Mouse (Mus musculus) heart, embryonic 15.5 days (tissue): Measurements from ENCODE around the gene Bicd1. TPM values are rescaled to one million over a fixed set of nuclear protein-coding genes. Genes with fewer than 3 reads are reported as not detected.

Experiments
- ATAC-seq: fragments of 200-750 bp; cut with Nextera tagmentation; replicated peaks from 2 replicates; pipeline ENCODE4 v1.8.0; 2017; ENCODE audit warnings: low read depth, moderate TSS enrichment; ENCODE audit not compliant: insufficient number of reproducible peaks, insufficient read depth, low FRiP score
- H3K27ac ChIP-seq: fragments of 300-500 bp; sonication (generic); 2 replicates; pipeline ENCODE4 v1.5.1; 2015; ENCODE audit warnings: mild to moderate bottlenecking, inconsistent platforms
- H3K27me3 ChIP-seq: fragments of 300-500 bp; sonication (generic); 2 replicates; pipeline ENCODE4 v1.6.1; 2015; ENCODE audit warnings: inconsistent platforms
- H3K36me3 ChIP-seq: fragments of 300-500 bp; sonication (generic); 2 replicates; pipeline ENCODE4 v1.6.1; 2015; ENCODE audit warnings: mild to moderate bottlenecking, inconsistent platforms
- H3K4me1 ChIP-seq: fragments of 300-500 bp; sonication (generic); replicated peaks from 2 replicates; pipeline ENCODE4 v1.6.1; 2015; ENCODE audit warnings: inconsistent platforms
- H3K4me2 ChIP-seq: fragments of 300-500 bp; sonication (generic); 2 replicates; pipeline ENCODE4 v1.6.1; 2015; ENCODE audit warnings: inconsistent platforms, mild to moderate bottlenecking, moderate library complexity
- H3K4me3 ChIP-seq: fragments of 300-500 bp; sonication (generic); 2 replicates; pipeline ENCODE4 v1.5.1; 2015; ENCODE audit warnings: mild to moderate bottlenecking, inconsistent platforms
- H3K9ac ChIP-seq: fragments of 300-500 bp; sonication (generic); 2 replicates; pipeline ENCODE4 v1.6.1; 2015; ENCODE audit warnings: mild to moderate bottlenecking, inconsistent platforms
- H3K9me3 ChIP-seq: fragments of 300-500 bp; sonication (generic); replicated peaks from 2 replicates; pipeline ENCODE4 v1.6.1; 2016; ENCODE audit warnings: inconsistent platforms
- WGBS: fragments of 180-500 bp; shearing (Covaris S2); methylation state at CpG from one replicate; pipeline ENCODE4 v1.1.7; 2015; ENCODE audit warnings: mixed read lengths; 5-methylcytosine and 5-hydroxymethylcytosine counted together
- microRNA-seq: library from miRNA; unstranded; fragments of <30 nt; microRNA quantifications from one replicate; pipeline ENCODE4, GENCODE M21; 2016
- polyA plus RNA-seq: library from polyadenylated mRNA; unstranded; fragments of >200 nt; fragmentation: Nextera tagmentation; extraction: Ambion mirVana; gene quantifications from 2 replicates; pipeline ENCODE4 v1.2.1, GENCODE M21; 2015

The Bicd1 gene
- polyA plus RNA-seq, 1 experiment from 2014 or later, result 5.3 TPM

GRCm38 (mm10) chr6:149567219-149567618 lies 158.5 kb downstream of the Bicd1 start:
- no peak for ATAC-seq
- no peaks in the 10 kb centered on the region for H3K4me1 ChIP-seq
- no peak overlapping the region for H3K9ac ChIP-seq
- H3K27me3 ChIP-seq, result no peaks in the 10 kb centered on the region
- H3K27ac ChIP-seq, result no peak overlapping the region
- H3K9me3 ChIP-seq, result no peaks in the 10 kb centered on the region
- H3K4me3 ChIP-seq, result no peak overlapping the region
- no peaks in the 10 kb centered on the region for H3K36me3 ChIP-seq
- 89% methylated on average over 1 of the region's 1 CpGs for WGBS
- no peak overlapping the region for H3K4me2 ChIP-seq

GRCm38 (mm10) chr6:149574288-149574687 lies 165.6 kb downstream of the Bicd1 start:
- WGBS, result 88% methylated on average over 1 of the region's 1 CpGs
- Histone ChIP-seq H3K9ac (no peak overlapping the region), H3K36me3 (no peaks in the 10 kb centered on the region), H3K27me3 (no peaks in the 10 kb centered on the region), H3K27ac (no peak overlapping the region), H3K4me3 (no peak overlapping the region), H3K9me3 (no peaks in the 10 kb centered on the region), H3K4me1 (no peaks in the 10 kb centered on the region), H3K4me2 (no peak overlapping the region)
- ATAC-seq, result no peak

GRCm38 (mm10) chr6:149580053-149580452 lies 171.4 kb downstream of the Bicd1 start:
- no peak for ATAC-seq
- Histone ChIP-seq H3K4me1 (no peaks in the 10 kb centered on the region), H3K4me2 (no peak overlapping the region), H3K36me3 (no peaks in the 10 kb centered on the region), H3K4me3 (no peak overlapping the region), H3K9me3 (peaks cover 11% of the 10 kb centered on the region), H3K9ac (no peak overlapping the region), H3K27me3 (no peaks in the 10 kb centered on the region), H3K27ac (no peak overlapping the region)

- no peak overlapping the region for H3K27ac ChIP-seq
- peaks cover 16% of the 10 kb centered on the region for H3K9me3 ChIP-seq
- H3K4me3 ChIP-seq, result no peak overlapping the region
- H3K4me1 ChIP-seq, result no peaks in the 10 kb centered on the region
- no peaks in the 10 kb centered on the region for H3K27me3 ChIP-seq
- H3K36me3 ChIP-seq, result no peaks in the 10 kb centered on the region
- no peak for ATAC-seq
- no peak overlapping the region for H3K4me2 ChIP-seq
- 91% methylated on average over 7 of the region's 7 CpGs for WGBS
- no peak overlapping the region for H3K9ac ChIP-seq
Observed at GRCm38 (mm10) chr6:149585708-149586504, 177.2 kb downstream of the Bicd1 start.

Small RNA genes lying within 50 kb of the gene (microRNA-seq; reads per million reads assigned to microRNA genes)
- gene Gm24307, result not detected

Other genes starting within 250 kb of the Bicd1 start
- 23.3 and 26.7 TPM in 2 replicates for gene Amn1, start 220.2 kb upstream of the Bicd1 start, polyA plus RNA-seq
- gene Resf1, start 99.5 kb upstream of the Bicd1 start, polyA plus RNA-seq, result 25.5 and 26.2 TPM in 2 replicates